Mouse (Mus musculus) heart, postnatal 0 days (tissue): ENCODE measurements at regions not wholly inside any gene's neighbourhood (a gene's known extent, or its start where the extent isn't known, plus 50 kb on each side); places are given as distances from the start of the nearest gene placed in this dataset.

Experiments
- CTCF ChIP-seq: IDR thresholded peaks from 2 replicates; pipeline ENCODE4 v1.5.1; 2016; ENCODE audit warnings: antibody characterized with exemption, control low read depth, low read depth
- EP300 ChIP-seq: IDR thresholded peaks from 2 replicates; pipeline ENCODE4 v1.6.1; 2016; ENCODE audit warnings: antibody characterized with exemption, low read depth

DNA sequence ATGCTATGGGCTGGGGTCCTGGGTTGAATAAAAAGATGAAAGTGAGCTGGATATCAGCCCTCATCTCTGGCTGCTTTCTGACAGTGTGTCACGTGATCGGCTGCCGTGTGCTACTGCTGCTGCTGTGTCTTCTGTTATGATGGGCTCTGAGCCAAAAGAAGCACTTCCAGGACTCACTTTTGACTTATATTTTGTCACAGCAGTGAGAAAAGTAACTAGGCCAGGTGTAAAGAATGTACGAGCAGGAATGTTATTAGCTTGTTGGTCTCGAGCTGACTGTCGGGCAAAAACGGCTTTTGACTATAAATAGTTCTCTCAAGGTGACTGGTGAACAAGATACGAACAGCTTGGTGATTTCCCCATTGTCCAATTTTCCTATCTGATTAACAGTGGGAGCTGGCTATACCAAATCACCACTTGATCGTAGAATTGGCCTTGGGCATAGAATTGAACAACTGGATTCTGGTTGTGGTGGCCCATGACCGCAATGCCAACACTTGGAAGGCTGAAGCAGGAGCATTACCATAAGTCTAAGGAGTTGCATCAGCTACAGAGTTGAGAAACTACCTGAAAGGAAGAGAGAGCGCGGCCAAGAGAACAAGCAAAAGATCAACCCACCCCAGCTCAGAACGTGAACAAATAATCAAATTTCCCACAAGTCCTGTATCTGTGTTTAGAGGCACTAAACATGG lies 70.6 kb upstream of the Zfp462 start:
- TF ChIP-seq CTCF (no peak), EP300 (no peak)
